Mouse (Mus musculus): Measurements from ENCODE around the gene Gm49711. TPM values are rescaled to one million over a fixed set of nuclear protein-coding genes. Genes with fewer than 3 reads are reported as not detected.
"Not testable (repeated sequence)": the region's sequence is repeated elsewhere in the genome, so short reads cannot be mapped to it uniquely, and the experiment has no call there.

The Gm49711 gene
- polyA plus RNA-seq, 2 experiments from 2014 or later = not detected

DNA sequence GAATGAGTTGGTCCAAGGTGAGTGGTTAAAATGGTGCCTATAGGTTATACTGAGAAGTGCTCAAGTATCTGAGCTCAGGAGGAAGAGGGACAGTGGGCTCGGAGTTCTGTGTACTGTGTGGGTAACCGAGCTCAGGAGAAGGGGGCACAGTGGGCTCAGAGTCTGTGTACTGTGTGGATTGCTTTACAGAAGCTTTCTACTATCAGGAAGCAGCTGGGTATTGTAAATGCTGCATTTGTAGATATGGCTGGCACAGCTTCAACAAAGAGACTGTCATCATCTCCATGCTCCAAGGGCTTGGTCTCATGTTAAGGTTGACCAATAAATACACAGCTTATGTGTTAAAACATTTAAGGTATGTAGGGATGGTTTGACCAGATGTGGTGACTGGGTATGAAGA, 6.7 kb downstream of the Gm49711 start:
- no peak for ATAC-seq

DNA sequence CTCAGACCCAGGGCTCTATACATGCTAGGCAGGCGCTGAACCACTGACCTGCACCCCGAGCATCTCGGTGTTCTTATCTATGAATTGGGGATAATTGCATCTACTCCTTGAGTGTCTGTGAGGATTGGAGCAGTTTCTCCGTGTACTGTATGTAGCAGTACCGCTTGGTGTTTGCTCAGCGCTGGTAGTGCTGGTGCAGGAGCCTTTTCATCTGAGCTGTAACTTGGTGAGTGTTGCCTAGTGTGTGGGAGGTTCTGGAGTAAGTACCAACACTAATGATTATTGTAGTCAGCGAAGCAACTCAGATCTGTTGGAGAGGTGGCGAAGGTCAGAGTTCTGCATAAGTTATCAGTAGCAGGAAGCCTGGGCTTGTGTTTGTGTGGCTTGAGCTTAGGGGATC, 12.2 kb downstream of the Gm49711 start:
- no peak for ATAC-seq

DNA sequence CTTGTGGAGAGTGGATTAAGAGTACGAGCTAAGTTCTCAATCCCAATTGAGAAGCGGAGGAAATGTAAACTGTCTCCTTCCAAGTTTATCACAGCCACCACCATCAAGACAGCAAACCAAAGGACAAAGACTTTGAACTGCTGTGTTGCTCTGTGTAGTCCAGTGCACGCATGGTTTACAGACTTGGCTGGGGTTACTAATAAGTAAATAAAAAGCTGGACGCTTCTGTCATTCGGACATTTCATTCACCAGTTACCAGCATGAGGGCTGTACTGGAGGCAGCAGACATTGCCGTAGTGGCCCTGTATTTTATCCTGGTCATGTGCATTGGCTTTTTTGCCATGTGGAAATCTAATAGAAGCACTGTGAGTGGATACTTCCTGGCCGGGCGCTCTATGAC, 18.7 kb downstream of the Gm49711 start:
- no peak for ATAC-seq

DNA sequence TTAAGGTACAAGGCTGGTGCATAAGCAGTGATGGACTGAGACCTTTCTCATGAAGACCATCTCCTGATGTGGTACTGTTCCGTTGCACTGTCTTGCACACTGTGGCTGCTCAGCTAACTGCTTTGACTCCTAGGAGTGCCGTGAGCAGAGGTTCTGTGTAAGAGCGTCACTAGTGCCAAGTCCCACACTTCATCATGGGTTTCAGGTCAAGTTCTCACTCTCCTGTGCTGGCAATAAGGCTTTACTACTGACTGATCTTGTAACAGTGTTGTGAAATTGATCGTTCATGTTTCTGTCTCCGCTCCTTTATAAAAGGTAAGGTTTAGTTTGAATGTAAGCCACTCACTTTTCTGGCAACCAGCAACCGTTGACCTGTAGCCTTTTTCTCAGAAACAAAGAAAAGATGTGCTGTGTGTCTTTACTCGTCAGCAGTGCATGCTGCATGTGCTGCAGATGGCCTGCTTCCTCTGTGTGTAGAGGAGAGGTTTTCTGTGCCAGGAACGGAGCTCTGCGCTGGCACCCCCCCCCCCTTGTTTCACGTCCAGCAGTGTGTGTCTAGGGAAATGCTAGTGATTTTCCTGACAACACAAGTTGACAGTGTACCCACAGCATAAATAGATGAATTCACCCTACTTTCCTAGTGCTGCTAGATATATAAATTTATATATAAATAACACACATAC, 25.8 kb downstream of the Gm49711 start:
- no peak for ATAC-seq

DNA sequence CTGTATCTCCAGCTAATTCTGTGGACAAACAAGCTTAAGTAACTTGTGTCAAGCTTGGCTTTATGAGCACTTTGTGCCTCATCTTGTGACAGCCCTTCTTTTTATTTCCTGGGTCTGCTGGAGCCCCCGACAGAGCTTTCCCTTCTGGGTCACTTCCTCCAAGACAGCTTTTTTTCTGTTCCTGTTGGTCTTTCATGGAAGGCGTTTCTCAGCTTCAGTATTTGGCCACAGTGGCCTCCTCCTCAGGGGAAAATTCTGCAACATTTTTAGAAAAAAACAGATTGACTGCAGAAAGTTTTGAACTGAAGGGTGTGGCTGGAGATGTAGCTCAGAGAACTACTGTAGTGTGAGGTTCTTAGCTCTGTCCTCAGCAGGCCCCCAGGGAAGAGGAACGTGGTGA, 31.1 kb downstream of the Gm49711 start:
- ATAC-seq = no peak

DNA sequence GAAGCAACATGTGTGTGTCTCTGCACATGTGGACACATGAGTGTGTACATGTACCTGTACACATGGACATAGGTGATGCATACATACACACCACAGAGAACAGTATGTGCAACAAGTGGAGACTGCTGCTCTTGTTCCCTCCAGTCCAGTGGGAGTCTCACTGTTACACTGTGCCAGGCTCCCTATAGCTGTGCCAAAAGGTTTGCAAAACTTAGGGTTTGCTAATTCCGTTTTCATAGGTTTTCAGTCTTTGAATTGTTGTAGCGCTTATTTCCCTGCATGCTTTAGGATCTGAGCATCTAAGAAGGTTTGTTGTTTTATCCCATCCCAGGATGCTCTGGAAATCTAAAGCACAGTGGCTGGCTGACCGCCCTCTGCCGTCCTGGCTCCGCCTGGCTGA, 33.8 kb downstream of the Gm49711 start:
- ATAC-seq = no peak

DNA sequence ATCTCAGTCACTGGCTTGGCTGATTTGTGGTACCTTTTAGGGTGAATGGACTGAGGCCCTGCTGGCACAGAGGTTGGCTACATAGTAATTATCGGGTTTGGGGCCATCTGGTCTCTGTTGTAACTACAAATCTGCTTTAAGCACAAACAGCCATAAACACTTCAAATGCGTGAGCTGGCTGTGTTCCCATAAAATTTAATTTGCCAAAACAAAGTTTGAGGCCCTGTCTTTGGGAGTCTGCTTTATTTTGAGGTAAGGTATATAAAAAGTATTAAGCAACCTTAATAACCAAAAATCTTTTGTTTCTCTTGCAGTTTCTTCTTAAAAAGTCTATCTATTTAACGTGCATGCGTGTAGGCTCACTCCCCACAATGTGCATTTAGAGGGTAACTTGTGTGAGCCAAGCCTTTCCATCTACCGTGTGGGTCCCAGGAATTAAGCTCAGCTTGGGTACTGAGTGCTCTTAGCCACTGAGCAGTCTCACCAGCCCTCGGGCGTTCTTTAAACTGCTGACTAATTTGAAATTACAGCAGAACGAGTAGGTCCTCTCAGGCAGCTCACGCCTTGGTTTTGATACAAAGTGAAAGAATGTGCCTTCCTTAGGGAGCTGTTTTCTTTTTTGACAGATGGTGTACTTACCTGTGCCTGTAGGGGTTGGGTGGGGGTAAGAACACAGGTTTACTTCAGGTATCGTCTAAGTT, 40.4 kb downstream of the Gm49711 start:
- ATAC-seq = no peak

DNA sequence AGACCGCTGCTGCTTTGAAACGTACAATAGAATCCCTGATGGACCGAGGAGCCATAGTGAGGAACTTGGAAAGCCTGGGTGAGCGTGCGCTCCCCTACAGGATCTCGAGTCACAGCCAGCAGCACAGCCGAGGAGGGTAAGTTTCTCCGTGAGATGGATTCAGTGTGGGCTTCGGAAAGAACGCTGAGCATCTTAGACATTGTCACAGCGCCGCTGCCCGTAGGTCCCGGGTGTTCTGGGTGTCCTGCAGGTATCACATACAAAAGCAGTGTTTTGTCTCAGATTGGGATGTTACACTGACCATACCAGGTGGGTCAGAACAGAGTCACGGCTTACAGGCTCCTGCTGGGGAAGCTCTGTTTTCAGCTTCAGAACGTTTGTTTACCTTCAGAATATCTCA, 41.5 kb downstream of the Gm49711 start:
- no peak for ATAC-seq

DNA sequence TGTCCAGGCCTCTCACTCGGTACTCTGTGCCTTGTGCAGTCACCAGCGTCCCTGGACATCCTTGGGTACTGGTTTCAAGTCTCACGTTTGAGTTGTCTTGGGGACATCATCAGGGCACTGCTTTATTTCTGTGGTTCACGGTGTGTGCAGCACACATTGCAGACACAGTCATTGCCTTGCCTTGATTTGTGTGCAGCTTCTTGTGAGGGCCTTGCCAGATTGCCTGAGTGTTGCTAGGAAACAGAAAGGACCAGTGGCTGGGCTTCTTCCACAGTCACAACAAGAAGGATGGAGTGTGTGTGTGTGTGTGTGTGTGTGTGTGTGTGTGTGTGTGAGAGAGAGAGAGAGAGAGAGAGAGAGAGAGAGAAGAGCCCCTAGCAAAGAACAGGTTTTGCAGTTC, 42.0 kb downstream of the Gm49711 start:
- no peak for ATAC-seq

DNA sequence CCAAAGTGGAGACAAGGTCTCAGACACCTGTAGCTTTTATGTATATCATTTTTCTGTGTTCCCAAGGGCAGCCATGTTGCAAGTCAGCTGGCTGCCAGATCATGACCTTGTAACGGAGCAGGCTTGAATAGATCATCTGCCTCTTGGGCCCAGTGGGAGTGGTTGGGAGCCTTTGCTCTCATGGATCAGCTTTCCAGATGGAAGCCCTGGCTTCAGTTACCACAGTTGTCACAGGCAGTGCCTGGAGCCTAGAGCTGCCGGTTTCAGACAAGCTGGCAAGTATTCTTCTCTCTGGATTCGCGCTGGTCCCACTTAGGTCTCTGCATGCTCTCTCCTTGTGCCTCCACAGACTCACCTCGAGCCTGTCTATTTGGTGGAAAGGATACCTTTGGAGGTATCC, 44.0 kb downstream of the Gm49711 start:
- ATAC-seq = no peak

DNA sequence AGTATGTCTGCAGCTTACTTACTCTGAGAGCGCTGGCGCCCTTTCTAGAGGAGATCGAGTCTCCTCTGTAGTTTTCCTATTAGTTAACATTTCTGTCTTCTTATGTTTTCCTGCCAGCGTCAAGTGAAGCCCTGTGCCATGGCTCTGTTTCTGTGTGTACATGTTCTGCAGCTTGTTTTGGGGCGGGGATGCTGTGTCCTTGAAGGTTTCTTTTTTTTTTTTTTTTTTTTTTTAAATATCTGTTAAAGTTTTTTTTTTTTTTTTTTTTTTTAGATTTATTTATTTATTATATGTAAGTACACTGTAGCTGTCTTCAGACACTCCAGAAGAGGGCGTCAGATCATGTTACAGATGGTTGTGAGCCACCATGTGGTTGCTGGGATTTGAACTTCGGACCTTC, 44.8 kb downstream of the Gm49711 start:
- not testable (repeated sequence) for ATAC-seq

DNA sequence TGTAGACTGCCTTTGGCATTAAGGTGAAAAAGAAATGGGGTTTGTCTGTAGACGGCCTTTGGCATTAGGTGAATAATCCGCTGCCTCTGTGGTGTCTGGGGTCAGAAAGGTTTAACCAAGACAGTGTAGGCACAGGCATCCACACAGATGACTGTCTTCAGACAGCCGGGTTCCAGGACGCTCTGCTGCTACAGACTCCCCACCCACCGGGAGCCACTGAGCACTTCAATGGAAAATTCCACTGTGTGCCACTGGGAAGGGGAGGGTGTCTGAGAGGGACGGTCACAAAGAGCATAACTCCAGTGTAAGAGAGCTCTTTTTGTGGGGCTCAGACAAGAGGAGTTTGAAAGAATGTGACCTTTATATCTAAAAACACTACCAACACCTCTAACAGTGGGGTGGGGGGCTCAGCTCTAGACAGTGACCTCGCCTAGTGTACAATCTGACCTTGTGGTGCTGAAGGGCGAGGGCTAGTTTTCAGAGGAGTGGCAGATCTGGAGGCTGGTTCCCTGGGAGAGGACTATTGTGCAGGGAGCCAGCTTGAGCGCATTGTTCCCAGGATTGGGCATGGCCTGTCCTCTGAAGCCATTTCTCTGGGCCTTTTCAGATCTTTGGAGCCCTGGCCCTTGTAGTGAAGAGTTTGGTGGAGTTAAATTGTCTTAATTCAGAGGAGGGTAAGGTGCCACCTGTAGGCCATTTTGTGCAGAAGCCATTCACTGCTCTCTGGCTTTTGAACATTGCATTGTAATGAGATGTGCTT, 45.6 kb downstream of the Gm49711 start:
- ATAC-seq = no peak

DNA sequence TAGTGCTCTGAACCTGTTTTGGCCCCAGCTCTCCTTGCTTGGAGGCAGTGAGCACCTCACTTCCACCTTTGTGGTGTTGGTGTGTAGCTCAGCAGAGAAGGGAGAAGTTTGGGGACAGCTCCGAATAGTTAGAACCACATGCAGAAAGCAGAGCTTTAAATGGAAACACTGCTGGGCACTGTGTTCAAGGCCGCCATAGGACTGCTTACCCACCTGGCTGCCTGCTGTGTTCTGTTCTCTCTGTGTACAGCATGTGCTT, 46.1 kb downstream of the Gm49711 start:
- no peak for ATAC-seq

DNA sequence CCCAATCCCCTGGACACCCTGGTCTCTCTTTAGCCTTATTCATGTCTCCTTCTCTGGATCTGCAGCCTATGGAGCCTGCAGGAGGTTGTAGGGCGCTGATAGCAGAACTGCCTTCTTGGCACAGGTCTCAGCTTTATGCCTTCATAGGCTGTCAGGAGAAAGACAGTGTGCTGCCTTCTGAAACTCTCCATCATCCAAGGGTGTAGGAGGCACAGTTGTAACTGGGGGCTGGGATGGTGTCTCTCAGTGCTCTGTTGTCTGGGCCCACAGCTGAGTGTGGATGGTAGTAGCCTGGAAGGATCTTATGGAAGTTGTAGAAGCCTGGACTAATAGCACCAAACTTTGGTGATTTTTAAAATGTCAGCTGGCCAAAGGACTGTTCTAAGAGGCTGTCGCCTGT, 46.8 kb downstream of the Gm49711 start:
- no peak for ATAC-seq

DNA sequence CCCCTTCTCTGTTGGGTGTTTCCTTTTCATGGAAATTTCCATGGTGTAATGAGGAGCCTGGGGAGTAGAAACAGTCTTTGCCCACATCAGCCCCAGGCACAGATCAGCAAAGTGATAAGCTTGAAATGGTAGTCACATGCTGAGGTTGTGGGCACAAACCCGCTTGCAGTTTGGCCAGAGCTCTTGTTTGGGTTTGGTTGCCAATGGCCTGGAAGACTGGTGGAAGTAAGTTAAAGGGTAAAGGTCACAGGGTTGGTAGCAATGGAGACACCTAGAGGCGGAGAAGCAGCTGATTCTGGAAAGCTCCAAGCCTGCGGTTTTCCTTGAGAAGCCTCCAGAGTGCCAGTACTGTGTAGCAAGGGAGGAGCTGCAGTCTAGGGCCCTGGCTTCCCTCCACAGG, 47.5 kb downstream of the Gm49711 start:
- ATAC-seq = no peak

DNA sequence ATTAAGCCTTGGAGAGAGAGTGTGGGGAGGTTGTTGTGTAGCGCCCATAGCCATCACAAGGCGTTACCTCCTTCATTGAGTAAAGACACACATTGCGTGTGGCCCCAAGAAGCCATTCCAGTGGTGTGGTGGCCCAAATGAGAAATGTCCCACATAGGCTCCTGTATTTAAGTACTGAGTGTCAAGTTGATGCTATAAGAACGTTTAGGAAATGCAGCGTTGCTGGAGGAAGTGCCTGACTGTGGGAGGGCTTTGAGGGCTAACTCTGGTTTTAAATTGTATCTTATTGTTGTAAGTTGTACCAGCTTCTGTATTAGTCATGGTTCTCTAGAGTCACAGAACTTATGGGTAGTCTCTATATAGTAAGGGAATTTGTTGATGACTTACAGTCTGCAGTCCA, 49.2 kb downstream of the Gm49711 start:
- ATAC-seq = no peak

DNA sequence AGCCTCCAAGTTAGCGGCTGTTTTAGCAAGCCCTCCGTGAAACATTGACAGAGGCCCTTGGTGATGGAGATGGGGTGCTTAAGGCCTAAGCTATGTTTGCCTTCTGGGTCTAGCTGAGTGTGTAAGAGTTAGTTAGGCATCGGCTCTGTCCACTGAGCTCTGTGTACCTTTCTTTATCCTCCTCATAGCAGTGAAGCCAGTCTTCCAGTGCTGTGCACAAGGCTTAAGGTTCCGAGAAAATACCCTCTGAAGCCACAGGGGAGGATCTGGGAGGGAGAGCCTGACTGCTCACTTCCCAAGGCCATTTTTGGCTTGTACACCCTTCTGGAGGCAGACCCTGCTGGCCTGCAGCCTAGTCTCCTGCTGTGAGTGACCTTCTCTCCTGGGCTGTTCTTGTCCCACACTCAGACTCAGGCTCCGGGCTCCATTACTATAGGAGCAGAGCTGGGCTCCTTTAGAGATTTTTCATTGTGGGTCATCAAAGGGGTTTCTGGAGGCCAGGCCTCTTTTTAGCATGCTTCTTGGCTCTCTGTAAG, 56.7 kb downstream of the Gm49711 start:
- ATAC-seq = no peak

DNA sequence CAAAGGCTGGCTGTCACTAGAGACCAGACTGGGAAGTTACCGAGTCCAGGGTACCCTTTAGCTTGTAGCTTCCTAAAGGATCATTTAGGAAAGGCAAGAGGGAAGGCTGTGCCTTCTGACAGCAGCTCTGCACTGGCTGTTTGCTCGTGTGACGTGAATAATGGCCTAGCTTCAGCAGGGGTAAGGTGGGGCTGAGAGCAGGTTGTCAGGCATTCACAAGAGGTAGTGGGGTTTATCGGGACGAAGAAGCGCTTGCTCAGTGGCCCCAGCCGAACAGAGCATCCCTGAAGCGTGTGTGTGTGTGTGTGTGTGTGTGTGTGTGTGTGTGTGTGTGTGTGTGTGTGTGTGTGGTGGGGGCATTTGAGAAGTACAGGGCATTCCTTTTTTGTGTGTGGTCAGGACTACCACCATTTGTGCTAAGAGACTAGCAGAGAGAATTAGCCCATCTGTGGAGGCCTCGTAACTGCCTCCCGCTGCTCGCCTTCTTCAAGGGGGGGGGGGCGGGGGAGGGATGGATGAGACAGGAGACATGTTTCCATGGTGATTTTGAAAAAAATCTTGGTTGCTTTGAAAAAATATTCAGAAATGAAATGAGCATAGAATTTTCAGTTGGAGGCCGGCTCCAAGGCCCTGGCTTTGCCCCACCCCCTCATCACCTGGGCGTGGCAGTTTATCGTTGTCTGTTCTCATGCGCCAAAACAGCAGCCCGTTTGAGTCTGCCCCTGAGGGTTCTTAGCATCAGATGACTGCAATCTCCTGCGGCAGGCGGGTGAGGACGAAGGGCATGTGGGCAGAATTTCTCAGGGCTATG, 57.7 kb downstream of the Gm49711 start:
- no peak for ATAC-seq

DNA sequence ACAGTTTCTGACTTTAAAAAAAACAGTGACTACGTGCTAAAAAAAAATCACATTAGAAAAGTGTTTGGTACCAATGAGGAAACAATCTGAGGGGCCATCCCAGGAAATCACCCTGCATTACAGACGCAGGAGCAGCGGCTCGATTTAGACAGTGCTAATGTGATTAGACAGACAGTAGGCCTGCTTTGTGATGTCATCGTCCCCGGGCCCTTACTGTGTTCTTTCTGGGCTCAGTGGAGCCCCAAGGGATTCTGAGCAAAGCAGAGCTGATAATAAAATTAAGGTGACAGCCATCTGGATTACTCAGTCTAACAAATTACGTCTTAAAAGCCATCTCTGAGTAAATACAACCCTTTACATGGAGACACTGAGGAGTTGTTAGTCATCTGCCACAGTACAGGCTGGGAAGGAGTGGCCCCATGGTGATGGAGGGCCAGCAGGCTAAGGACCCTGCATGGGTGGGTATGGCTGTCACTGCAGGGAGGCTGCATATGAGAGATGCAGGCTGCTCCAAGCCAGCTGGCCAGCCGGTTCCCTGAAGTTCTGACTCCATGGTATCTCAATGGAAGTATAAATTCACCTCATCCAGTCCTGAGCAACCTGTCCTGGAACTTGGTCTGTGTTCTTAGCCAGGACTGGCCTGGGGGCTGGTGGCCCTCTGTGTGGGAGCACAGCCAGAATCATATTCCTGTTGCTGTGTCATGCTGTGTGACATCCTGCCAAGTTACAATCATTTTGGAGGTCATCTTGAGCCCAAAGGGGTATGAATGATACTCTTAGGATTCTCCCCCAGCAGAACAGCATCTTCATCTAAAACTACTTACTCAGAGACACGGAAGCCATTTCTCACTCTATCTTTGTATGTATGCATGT, 59.5 kb downstream of the Gm49711 start:
- ATAC-seq = no peak

DNA sequence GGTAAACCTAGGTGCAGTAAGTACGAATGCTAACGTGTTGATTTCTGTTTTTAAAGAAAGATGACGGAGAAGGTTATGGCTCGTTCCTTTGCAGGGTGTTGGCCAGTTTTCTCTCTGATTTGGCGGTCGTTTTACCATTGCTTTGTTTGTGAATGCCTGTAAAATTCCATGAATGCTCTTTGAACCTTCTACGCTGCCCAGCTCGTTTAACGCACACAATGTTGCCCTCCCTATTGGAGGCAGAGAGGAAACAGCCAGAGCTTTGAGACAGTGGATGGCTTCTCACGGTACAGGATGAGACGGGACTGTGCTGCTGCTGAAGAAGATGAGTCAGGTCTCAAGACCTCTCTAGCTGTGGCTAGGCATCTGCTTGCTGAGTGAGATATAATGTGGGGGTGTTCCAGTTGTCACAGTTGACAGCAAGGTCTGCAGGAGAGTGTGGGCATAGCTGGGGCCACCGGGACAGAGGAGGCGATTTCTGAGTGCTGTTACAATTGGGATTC, 60.9 kb downstream of the Gm49711 start:
- no peak for ATAC-seq

DNA sequence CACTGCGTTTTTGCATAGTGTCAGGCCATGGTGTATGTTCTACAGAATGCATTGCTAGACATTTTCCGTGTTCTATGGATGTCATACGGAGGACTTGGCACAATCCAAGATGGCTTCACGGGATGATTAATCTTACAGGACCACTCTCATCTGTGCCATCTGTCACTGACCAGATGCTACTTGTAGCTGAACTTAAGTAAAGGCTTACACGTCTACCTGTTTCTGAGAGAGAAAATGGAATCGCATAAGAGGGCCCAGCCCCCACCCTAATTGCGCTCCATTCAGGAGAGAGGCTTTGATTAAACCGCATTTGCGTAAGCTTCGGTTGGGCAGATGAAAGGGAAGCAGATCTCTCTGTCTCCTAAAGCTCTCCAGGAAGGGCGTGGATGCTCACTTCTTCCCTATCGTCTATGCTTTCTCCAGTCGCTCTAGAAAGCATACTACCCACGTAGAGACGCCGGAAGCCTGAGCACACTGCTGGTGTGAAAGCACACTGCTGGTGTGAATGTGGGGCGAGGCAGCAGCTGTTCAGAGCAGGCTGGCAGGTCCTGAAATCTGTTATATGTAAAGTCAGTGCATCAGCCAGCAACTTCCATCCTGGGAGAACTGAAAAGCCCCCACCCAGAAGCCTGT, 62.9 kb downstream of the Gm49711 start:
- no peak for ATAC-seq

All from activated CD4-positive, CD25-positive, alpha-beta regulatory T cell, adult 4 months (primary cell).